Mouse (Mus musculus): ENCODE results near the gene Plin1.

The Plin1 gene

GRCm38 (mm10) chr7:79734563-79734962 is 1.9 kb upstream of the Plin1 start:
- peak; percentile 19 for DNase-seq

DNA sequence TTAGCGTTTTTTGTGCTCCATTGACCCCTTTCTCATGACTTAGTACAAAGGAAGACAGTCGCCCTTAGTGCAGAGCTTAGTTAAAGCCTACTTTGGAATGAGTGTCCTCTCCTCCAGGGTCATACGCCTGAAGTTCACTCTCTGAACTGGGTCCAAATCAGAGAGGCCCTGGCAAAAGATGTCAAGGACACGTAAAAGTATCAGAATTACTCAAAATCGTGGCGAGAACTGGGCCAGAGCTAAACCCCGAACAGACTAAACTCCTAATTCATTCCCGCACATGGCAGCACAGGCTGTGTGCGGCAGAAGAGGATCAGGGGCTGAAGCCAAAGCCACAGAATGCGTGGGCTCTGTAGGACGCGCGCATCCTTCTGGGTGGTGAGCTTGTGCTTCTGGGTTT is 1.3 kb downstream of the Plin1 start:
- DNase-seq: no peak

DNA sequence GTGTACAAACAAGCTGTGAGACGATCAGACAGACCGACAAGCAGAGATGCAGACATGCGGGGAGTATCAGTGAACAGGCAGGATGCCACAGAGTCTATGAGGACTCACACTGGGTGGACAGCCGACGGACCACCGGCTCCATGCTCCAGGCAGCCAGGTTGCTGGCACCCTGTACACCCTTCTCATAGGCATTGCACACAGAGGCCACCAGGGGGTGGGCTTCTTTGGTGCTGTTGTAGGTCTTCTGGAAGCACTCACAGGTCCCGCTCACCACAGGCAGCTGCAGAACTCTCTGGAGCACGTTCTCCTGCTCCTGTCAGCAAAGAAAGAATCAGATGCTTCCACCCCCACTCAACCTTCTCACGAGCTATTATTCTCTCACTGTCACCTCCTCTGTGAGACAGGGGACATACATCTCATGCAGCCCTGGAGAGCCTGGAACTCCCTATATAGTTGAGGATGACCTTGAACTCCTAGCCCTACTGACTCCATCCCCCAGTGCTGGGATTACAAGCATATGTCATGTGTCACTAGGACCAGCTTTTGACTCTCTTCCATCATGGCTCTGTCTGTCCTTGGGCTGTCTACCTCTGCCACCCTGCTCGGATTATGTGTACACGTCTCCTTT is 2.8 kb downstream of the Plin1 start:
- DNase-seq: no peak

GRCm38 (mm10) chr7:79729169-79729568 is 3.5 kb downstream of the Plin1 start:
- DNase-seq: peak; percentile 68

- peak; percentile 69 for DNase-seq
Observed at GRCm38 (mm10) chr7:79728219-79728618, 4.5 kb downstream of the Plin1 start.

GRCm38 (mm10) chr7:79727091-79727490 is 5.6 kb downstream of the Plin1 start:
- DNase-seq: peak; percentile 83

DNA sequence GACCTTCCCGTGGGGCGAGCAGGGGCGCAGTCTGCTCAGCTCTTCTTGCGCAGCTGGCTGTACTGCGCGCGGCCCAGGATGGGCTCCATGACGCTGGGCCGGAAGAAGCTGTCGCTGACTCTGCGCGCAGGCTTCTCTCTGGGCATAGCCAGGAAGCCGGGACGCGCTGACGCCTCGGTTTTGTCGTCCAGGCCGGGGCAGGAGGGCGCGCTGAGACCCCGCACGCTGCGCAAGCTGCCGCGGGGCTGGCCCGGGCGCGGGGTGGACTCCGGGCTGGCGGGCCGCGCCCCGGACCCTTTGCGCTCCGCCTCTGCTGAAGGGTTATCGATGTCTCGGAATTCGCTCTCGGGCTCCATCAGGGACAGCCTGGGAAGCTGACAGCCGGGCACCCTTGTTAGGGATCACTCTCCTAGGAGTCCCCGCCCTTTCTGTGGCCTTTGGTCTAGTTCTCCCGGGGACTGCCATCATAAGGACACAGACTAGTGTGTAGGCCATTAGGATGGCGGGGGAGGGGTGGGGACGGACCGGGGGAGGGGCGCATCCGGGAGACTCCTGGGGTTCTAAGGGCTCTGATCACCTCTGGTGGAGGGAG is 11.2 kb downstream of the Plin1 start:
- DNase-seq: peak; percentile 41

- DNase-seq: peak; percentile 86
Observed at GRCm38 (mm10) chr7:79715187-79715981, 17.3 kb downstream of the Plin1 start, which contains the start of gene Kif7. Gene Kif7, minus strand, starts transcription at chr7:79715720.

- DNase-seq: no peak
Observed at GRCm38 (mm10) chr7:79710831-79711230, 21.9 kb downstream of the Plin1 start.

DNA sequence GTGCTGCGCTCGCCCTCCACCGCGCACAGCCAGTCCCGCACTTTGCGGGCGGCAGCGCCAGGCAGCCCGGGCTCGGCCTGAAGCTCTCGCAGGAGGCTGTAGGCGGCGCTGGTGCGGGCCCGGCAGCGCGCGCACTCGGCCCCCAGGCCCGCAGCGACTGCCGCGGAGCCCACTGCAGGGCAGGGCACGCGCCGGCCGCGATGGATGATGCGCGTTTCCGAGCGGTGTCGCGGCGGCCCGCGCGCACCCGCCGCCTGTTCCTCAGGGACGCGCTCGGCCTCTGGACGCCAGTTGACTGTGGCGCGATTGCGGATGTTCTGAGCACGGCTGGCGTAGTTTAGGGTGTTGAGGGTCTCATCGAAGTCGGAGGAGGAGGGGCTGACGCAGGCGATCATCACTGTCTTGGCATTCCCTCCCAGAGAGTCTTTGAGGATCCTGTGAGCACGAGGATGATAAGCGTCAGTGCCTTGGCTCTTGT is 22.5 kb downstream of the Plin1 start:
- no peak for DNase-seq

DNA sequence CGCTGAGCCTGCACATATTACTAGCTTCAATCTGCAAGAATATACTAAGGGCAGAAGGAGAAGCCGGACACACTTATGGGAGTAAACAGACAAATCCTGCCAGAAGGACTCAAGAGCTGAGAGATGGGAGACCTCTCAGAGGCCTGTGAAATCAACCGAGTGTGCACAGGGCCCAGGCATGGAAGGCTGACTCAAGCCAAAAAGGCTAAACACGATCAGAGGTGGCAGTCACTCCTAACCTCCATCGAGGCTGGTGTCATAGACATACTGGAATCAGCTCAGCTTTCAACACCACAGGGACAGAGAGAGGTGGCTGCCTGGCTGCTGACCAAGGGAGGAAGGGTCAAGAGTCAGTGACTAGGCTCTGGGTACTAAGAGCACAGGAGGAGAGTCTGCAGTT is 27.5 kb downstream of the Plin1 start:
- DNase-seq: no peak

GRCm38 (mm10) chr7:79702755-79703154 is 29.9 kb downstream of the Plin1 start:
- no peak for DNase-seq

DNA sequence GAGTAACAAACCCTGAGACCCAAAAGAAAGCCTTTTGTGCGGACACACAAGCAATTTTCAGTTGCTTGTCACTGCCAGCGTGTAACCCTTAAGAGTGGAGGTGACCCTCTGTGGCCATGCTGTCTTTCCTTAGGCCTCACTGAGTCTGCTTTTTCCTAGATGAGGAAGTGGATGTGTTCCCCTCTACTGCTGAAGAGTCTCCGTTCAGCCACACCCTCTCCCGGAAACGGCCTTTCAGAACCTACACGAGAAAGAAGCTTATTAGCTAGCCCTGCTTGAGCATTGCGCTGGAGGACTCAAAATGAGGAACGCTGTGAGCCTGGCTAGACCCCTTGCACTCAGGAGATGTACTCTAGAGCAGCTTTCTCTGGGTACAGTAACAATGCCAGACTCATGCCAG is 36.2 kb downstream of the Plin1 start:
- peak; percentile 39 for DNase-seq

DNA sequence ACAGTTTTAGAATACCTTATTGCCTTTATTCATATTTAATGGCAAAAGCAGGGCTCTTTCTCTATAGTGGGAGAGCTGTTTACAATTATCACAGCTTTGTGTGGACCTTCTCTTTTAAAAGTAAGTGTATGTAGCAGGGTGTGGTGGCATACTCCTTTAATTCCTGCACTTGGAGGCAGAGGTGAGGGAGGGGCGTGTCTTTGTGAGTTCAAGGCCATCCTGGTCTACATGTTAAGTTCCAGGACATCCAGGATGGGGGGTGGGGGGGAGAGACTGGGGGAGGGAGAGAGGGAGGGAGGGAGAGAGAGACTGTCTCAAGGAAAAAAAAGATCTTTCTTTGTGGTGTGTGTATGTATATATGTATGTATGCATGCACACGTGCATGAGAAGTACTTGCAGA is 52.5 kb downstream of the Plin1 start:
- DNase-seq: no peak

DNA sequence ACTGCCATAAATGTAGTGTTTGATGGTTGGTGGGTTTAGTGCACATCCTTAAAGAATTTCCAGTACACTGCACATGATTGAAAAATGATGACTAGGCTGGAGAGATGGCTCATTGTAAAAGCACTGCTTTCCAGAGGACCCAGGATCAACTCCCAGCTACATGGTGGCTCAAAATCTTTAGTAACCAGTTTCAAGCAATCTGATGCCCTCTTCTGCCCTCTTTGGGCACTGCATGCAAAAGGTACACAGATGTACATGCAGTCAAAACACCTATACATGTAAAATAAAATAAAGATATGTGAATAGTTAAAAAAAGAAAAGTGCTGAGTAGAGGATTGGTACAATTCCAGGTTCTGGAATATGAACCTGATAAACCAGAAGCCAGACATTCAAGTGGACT is 53.5 kb downstream of the Plin1 start:
- peak; percentile 9 for DNase-seq

DNA sequence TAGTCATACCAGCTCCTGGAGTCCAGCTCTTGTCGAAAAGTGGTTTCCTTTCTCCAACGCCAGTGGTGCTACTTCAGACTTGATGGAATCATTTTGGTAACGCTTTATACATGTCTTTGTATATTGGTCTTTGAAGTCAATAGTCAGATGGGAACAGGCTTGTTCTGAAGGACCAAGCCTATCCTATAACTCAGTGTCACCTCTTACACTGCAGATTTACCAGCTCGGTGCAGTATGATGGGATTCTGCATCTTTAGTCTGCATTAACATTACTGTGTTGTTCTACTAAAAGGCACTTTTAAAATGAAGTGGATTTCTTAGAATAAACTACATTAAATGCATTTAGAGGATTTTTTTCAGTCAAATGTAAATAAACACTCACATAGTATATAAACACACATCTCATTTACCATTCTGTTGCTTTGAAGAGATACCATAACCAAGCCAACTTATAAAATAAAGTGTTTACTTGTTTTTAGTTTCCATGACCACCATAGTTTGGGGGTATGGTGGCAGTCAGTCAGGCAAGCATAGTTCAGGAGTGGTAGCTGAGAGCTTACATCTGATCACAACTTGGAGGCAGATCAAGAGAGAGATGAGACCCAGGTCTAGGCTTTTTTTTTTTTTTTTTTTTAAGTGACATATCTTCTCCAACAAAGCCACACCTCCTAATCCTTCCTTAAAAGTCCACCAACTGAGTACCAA is 61.7 kb downstream of the Plin1 start:
- DNase-seq: no peak

Measured in lung, postnatal 36 days (tissue).